Mouse (Mus musculus) right cerebral cortex, postnatal 14 days (tissue): ENCODE data around the gene Gnat2.
A peak's percentile ranks its signal among the peaks of the same experiment; 100 is the strongest.

Experiments
- DNase-seq: peaks from one replicate; pipeline ENCODE4 v3.0.0; 2022

Gnat2 gene

GRCm38 (mm10) chr3:108092536-108093115, at the start of gene Gnat2:
TSS of gene Gnat2 (plus strand) at chr3:108092789.
- no peak for DNase-seq

GRCm38 (mm10) chr3:108044394-108045140, 48.0 kb upstream of the Gnat2 start, which contains the start of gene Gstm4:
TSS of gene Gstm4 (minus strand) at chr3:108044894.
- peak; percentile 79 for DNase-seq

- DNase-seq, result no peak
Measured at GRCm38 (mm10) chr3:108046944-108047655, 45.5 kb upstream of the Gnat2 start.

GRCm38 (mm10) chr3:108048306-108048705, 44.3 kb upstream of the Gnat2 start:
- no peak for DNase-seq

DNA sequence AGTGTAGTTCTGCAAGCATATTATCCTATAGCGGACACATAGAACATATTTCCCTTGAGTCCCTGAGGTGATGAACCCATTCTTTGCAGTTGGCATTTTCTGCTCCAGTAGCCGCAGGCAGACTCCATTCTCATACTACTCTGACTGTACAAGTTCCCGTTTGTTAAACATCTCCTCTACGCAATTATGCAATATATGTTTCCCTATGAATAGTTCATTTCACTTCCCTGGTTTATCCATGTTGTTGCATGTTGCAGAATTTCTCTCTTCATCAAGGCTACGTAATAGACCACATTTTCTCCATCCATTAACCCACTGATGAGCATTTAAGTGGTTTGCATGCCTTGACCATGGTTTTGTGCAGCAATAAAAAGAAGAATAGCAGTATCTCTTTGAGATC, 42.1 kb upstream of the Gnat2 start:
- no peak for DNase-seq

- peak; percentile 54 for DNase-seq
Measured at GRCm38 (mm10) chr3:108061420-108061819, 31.2 kb upstream of the Gnat2 start.

DNA sequence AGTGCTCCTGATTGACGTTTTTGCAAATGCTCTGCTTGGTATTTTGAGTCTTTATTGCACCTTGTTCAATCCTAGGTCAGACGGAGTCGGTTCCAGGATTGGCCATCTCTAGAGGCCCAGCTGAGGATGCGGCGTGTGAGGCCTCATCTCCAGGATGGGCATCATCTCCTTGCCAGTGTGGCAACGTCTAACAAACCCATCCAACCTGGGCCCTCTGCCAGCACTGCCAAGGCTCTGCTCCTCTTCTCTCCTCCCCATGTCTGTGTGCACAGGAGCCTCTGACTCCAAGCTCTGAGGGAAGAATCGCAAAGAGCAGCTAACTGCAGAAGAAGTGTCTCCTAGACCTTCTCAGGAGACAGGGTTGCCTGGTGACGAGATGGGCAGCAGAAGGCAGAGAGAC, 29.9 kb upstream of the Gnat2 start:
- DNase-seq, result no peak

DNA sequence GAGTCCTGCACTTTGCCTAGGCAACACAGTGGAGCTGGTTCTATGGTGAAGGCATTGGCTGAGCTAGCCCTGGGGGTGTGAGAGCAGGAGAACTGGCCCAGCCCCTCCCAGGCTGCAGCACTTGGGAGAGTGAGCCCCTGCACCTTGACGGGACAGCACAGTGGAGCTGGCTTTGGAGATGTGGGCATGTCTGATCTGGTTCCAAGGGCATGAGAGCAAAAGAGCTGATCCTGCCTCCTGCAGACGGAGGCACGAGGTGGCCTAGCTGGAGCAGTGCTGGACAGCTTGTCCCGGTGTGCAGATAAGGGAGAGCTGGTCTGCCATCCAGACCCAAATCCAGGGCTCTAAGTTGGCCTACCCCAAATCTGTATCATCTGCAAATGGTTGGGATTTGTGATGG, 27.9 kb upstream of the Gnat2 start:
- no peak for DNase-seq

GRCm38 (mm10) chr3:108065551-108065950, 27.0 kb upstream of the Gnat2 start:
- no peak for DNase-seq

DNA sequence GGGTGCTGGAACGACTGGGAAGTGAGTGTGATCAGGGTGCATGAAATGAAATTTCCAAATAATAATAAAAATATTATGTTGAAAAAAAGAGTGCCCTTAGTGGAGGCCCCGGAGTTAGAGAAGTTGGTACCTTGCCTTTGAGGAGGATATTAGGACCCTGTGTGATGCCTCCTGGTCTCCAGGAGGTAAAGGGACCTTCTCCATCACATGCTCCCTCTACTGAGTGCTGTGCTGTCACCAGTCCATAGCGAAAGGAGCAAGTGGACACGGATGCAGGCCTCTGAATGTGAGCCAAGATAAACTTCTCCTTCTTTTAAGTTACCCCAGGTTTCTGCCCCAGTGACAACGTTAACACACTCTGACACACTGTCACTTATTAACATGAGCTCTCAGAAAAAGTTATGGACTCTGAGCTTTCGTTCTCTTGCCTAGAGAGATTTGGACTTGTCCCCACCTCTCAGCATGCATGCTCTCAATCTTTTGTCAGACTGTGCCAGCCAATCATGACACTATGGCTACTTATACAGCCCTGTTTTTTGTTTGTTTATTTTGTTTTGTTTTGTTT, 25.1 kb upstream of the Gnat2 start:
- DNase-seq, result no peak

- DNase-seq, result no peak
Measured at GRCm38 (mm10) chr3:108068826-108069225, 23.8 kb upstream of the Gnat2 start.

GRCm38 (mm10) chr3:108069231-108069870, 23.2 kb upstream of the Gnat2 start:
- no peak for DNase-seq

- peak; percentile 49 for DNase-seq
Measured at GRCm38 (mm10) chr3:108070295-108071293, 22.0 kb upstream of the Gnat2 start.

DNA sequence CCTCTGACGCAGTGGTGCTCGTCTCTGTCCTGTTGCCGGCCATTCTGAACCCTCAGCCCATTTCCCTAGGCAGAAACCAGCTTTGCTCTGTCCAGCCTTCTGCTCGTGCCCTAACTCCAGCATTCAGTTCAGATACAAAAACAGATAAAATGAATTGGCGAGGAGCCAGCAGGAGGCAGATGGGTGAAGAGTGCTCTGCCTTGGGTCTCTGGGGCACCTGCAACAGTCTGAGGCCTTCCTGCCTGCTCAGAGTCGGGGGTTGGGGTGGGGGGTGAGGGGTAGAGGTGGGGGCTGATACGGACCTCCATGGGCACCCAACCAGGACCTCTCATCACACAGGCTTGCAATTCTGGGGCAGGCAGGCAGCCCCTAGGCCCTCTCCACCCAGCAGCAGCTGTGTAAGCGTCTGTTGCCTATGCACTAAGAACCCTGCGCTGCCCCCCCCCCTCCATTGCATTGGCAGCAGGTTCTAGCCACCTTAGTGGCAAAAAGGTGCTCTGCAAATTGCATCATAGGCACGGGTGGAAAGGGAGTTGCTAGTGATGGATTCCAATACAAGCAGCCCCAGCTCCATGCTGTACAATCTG, 19.5 kb upstream of the Gnat2 start:
- DNase-seq, result no peak

DNA sequence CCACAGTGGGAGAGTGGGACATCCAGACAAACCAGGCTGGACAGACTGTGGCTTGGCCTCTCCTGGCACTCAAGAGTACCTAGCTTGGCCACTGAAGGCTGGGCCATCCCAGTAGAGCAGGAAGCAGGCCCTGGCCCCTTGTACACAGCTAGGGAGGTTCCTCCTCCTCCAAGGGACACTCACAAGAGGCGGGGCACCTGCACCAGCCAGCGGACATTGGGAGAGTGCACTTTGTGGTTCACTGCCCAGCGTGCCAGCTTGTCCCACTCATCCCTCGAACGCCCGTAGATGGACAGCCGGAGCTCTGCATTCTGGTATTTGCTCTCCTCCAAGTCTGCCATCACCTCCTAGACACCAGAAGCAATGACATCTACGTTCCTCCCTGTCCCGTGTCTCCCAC, 15.8 kb upstream of the Gnat2 start:
- no peak for DNase-seq

- DNase-seq, result no peak
Measured at GRCm38 (mm10) chr3:108081681-108082080, 10.9 kb upstream of the Gnat2 start.

DNA sequence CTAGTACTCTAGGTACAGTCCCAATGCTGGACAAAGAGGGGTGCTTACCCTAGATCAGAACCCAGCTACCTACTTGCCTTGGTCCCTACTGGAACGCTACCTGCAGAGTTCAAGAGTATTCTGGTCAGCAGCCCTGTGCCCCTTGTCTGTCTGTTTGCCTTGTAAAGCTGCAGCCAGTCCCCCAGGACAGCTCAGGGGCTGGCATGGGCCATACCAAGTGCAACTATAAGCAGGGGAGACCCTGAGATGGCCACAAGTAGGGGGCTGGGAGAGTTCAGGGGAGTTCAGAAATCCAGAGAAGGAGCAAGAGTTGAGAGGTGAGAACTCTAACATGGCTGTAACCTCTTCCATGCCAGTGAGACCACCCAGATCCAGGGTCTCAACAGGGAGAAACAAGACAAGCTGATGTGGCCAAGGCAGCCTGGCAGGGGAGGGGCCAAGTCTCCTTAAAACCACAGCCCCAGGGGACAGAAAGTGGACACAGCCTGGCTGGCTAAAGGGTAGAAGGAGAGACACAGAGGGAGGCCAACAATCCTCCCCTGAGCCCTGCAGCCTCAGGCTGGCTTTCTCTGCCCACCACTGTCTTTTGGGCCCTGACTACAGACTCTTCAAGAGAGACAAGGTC, 10.2 kb upstream of the Gnat2 start:
- no peak for DNase-seq

DNA sequence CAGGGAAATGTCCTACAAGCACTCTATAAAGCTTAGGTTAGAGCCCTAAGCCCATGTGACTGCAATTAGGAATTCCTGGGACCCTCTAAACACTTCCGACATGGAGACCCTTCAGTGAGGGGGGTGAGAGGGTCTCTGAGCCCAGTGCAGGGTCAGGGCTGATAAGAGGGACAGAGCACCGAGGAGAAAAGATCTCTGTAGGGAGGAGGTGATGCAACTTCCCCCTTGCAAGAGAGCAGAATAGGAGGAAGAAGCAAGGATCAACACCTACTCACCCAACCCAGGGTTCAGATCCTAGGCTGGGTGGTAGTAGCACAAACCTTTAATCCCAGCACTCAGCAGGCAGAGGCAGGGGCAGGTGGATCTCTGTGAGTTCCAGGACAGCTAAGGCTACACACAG, 9.4 kb upstream of the Gnat2 start:
- no peak for DNase-seq

- DNase-seq, result no peak
Measured at GRCm38 (mm10) chr3:108083904-108084407, 8.6 kb upstream of the Gnat2 start.

GRCm38 (mm10) chr3:108084767-108085270, 7.8 kb upstream of the Gnat2 start:
- no peak for DNase-seq
